Mouse (Mus musculus): ENCODE results near the gene Lrrc46. TPM values are rescaled to one million over a fixed set of nuclear protein-coding genes. Genes with fewer than 3 reads are reported as not detected.
A peak's percentile ranks its signal among the peaks of the same experiment; 100 is the strongest.

Gene Lrrc46
- polyA plus RNA-seq, 1 experiment from 2014 or later, result 0.17 TPM

GRCm38 (mm10) chr11:97050944-97051586, 9.9 kb upstream of the Lrrc46 start:
- Histone ChIP-seq H3K27ac (ENCODE audit: low read depth, low read length) (peak overlapping the region; percentile 91), H3K4me2 (replicated peaks; ENCODE audit: low read depth) (peak overlapping the region; percentile 93), H3K4me1 (replicated peaks; ENCODE audit: control insufficient read depth, insufficient read depth, low read length) (peaks cover 5% of the 10 kb centered on the region; the same call in 1 of the 2 replicates), H3K27me3 (replicated peaks; ENCODE audit: control insufficient read depth, insufficient read depth, low read length) (no peaks in the 10 kb centered on the region), H3K4me3 (ENCODE audit: low read depth, low read length) (peak overlapping the region; percentile 77), H3K36me3 (ENCODE audit: control insufficient read depth, insufficient read depth) (peaks cover 36% of the 10 kb centered on the region), H3K9me3 (ENCODE audit: control insufficient read depth) (no peaks in the 10 kb centered on the region), H3K9ac (ENCODE audit: low read depth, low read length) (peak overlapping the region; percentile 78)
- no peak for ATAC-seq
- WGBS, result 12% methylated on average over 13 of the region's 13 CpGs
- TF ChIP-seq CTCF (IDR thresholded peaks at IDR 0.05; ENCODE audit: low read depth), result no peak

DNA sequence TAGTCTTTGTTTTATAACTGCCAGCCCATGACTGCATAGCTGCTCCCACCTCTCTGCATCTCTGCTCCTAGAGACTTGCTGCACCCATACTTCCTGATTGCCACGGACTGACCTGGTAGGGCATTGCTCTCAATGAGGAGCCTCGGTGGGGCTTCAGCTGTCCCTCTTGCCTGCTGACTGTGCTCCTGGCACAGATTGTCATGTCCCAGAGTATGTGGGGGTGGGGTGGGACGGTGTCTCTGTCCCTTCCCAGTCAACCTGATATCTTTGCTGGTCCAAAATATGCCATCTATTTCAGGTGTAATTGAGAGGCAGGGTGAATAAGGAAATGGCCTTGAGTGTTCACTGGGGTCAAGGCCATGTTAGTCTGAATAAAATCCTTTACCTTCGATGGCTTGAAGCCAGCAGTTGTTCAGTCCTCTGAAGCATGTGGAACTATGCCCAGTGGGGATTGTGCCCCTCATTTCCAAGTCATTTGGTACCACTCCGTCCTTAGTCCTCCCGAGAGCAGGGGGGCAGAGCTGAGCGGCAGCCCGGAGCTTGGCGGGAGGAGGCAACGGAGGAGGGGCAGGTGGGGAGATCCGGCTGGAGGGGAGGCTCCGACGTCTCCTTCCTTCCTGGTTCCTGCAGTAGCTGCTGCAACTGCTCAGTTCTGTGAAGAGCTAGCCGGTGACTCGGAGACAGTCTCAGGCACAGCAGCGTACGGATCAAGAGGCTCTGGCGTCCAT, 9.2 kb upstream of the Lrrc46 start, which contains the start of gene Osbpl7:
Gene Osbpl7, plus strand, starts transcription at position 413 of the 728 bp plus-strand sequence.
- Histone ChIP-seq H3K9ac (ENCODE audit: low read depth, low read length) (peak within 1 kb of the TSS; percentile 78), H3K36me3 (ENCODE audit: control insufficient read depth, insufficient read depth) (peaks cover 32% of the 10 kb centered on the region), H3K4me1 (replicated peaks; ENCODE audit: control insufficient read depth, insufficient read depth, low read length) (peaks cover 5% of the 10 kb centered on the region; the same call in 1 of the 2 replicates), H3K4me3 (ENCODE audit: low read depth, low read length) (peak within 1 kb of the TSS; percentile 77), H3K9me3 (ENCODE audit: control insufficient read depth) (no peaks in the 10 kb centered on the region), H3K4me2 (replicated peaks; ENCODE audit: low read depth) (peak within 1 kb of the TSS; percentile 93), H3K27ac (ENCODE audit: low read depth, low read length) (peak within 1 kb of the TSS; percentile 91), H3K27me3 (replicated peaks; ENCODE audit: control insufficient read depth, insufficient read depth, low read length) (no peaks in the 10 kb centered on the region)
- peak; percentile 63 for TF ChIP-seq CTCF (IDR thresholded peaks at IDR 0.05; ENCODE audit: low read depth)
- peak; percentile 34 for ATAC-seq
- 3% methylated on average over 18 of the region's 18 CpGs for WGBS

DNA sequence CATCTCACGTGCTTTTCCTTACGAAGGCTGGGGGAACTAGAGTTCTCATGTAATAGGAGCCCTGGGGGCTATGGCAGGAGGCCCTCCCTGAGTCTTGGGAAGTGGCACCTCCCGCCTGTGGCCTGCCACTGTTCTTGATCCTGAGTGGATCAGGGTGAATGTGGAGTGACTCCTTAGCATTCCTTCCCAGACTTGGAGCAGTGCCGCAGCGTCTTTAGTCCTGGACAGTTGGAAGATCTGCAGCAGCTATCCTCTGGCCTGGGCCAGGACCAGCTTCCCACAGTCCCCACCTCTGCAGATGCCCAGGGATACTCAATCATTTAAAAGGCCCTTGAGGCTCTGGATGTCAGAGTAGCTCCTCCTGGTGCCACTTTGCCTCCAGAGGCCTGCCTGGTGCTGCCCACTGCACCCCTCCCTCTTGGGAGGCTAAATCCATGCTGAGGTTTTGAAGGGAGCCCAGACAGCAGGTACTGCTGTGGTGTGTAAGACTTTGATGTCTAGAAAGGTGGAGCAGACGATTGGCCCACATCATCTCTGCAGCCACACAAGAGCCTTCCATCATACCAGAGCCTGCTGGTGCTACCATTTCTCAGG, 8.4 kb upstream of the Lrrc46 start:
- peaks cover 27% of the 10 kb centered on the region for H3K36me3 ChIP-seq (ENCODE audit: control insufficient read depth, insufficient read depth)
- H3K9ac ChIP-seq (ENCODE audit: low read depth, low read length), result no peak overlapping the region
- H3K4me1 ChIP-seq (replicated peaks; ENCODE audit: control insufficient read depth, insufficient read depth, low read length), result peaks cover 5% of the 10 kb centered on the region; the same call in 1 of the 2 replicates
- no peaks in the 10 kb centered on the region for H3K9me3 ChIP-seq (ENCODE audit: control insufficient read depth)
- H3K4me3 ChIP-seq (ENCODE audit: low read depth, low read length), result no peak overlapping the region
- no peak for TF ChIP-seq CTCF (IDR thresholded peaks at IDR 0.05; ENCODE audit: low read depth)
- 80% methylated on average over 6 of the region's 6 CpGs for WGBS
- H3K4me2 ChIP-seq (replicated peaks; ENCODE audit: low read depth), result no peak overlapping the region
- ATAC-seq, result no peak
- H3K27ac ChIP-seq (ENCODE audit: low read depth, low read length), result no peak overlapping the region; the same call in 1 of the 2 replicates
- H3K27me3 ChIP-seq (replicated peaks; ENCODE audit: control insufficient read depth, insufficient read depth, low read length), result no peaks in the 10 kb centered on the region

GRCm38 (mm10) chr11:97048090-97048650, 7.0 kb upstream of the Lrrc46 start:
- Histone ChIP-seq H3K4me2 (replicated peaks; ENCODE audit: low read depth) (no peak overlapping the region), H3K9ac (ENCODE audit: low read depth, low read length) (no peak overlapping the region), H3K27ac (ENCODE audit: low read depth, low read length) (no peak overlapping the region), H3K36me3 (ENCODE audit: control insufficient read depth, insufficient read depth) (peaks cover 19% of the 10 kb centered on the region; the same call in 1 of the 2 replicates), H3K27me3 (replicated peaks; ENCODE audit: control insufficient read depth, insufficient read depth, low read length) (no peaks in the 10 kb centered on the region), H3K4me1 (replicated peaks; ENCODE audit: control insufficient read depth, insufficient read depth, low read length) (peaks cover 5% of the 10 kb centered on the region; the same call in 1 of the 2 replicates), H3K9me3 (ENCODE audit: control insufficient read depth) (no peaks in the 10 kb centered on the region), H3K4me3 (ENCODE audit: low read depth, low read length) (no peak overlapping the region)
- no peak for ATAC-seq
- no peak for TF ChIP-seq CTCF (IDR thresholded peaks at IDR 0.05; ENCODE audit: low read depth)
- 74% methylated on average over 8 of the region's 8 CpGs for WGBS

- H3K27me3 ChIP-seq (replicated peaks; ENCODE audit: control insufficient read depth, insufficient read depth, low read length), result no peaks in the 10 kb centered on the region
- H3K36me3 ChIP-seq (ENCODE audit: control insufficient read depth, insufficient read depth), result peaks cover 19% of the 10 kb centered on the region; the same call in 1 of the 2 replicates
- 85% methylated on average over 7 of the region's 7 CpGs for WGBS
- ATAC-seq, result no peak
- no peak overlapping the region for H3K4me3 ChIP-seq (ENCODE audit: low read depth, low read length)
- peak; percentile 54 for TF ChIP-seq CTCF (IDR thresholded peaks at IDR 0.05; ENCODE audit: low read depth)
- 0 out of 2 replicates have a peak, but pooled peaks cover 3% of the 10 kb centered on the region for H3K4me1 ChIP-seq (replicated peaks; ENCODE audit: control insufficient read depth, insufficient read depth, low read length)
- no peak overlapping the region for H3K4me2 ChIP-seq (replicated peaks; ENCODE audit: low read depth)
- no peaks in the 10 kb centered on the region for H3K9me3 ChIP-seq (ENCODE audit: control insufficient read depth)
- H3K9ac ChIP-seq (ENCODE audit: low read depth, low read length), result no peak overlapping the region
- no peak overlapping the region for H3K27ac ChIP-seq (ENCODE audit: low read depth, low read length)
Observed at GRCm38 (mm10) chr11:97045861-97046260, 4.7 kb upstream of the Lrrc46 start.

DNA sequence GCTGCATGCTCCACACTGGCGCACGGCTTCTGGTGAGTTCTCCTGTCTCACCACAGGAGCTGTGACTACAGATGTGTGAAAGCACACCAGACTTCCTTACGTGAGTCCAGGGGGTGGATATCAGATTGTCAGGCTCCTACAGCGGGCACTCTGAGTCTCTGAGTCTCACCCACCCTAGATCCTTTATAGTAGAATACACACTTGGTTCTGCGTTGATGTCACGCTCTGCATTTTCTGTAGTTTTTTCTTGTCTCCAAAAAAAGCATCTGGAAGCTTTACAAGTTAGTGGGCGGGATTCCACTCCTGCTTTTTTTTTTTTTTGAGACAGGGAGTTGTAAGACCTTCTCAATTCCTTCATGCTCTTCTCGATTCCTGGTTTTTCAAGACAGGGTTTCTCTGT, 3.7 kb upstream of the Lrrc46 start:
- 94% methylated on average over 8 of the region's 8 CpGs for WGBS
- H3K4me1 ChIP-seq (replicated peaks; ENCODE audit: control insufficient read depth, insufficient read depth, low read length), result 0 out of 2 replicates have a peak, but pooled peaks cover 3% of the 10 kb centered on the region
- H3K27ac ChIP-seq (ENCODE audit: low read depth, low read length), result no peak overlapping the region
- no peak overlapping the region for H3K4me2 ChIP-seq (replicated peaks; ENCODE audit: low read depth)
- no peak for TF ChIP-seq CTCF (IDR thresholded peaks at IDR 0.05; ENCODE audit: low read depth)
- H3K9me3 ChIP-seq (ENCODE audit: control insufficient read depth), result no peaks in the 10 kb centered on the region
- ATAC-seq, result no peak
- no peaks in the 10 kb centered on the region for H3K27me3 ChIP-seq (replicated peaks; ENCODE audit: control insufficient read depth, insufficient read depth, low read length)
- no peak overlapping the region for H3K4me3 ChIP-seq (ENCODE audit: low read depth, low read length)
- no peak overlapping the region for H3K9ac ChIP-seq (ENCODE audit: low read depth, low read length)
- H3K36me3 ChIP-seq (ENCODE audit: control insufficient read depth, insufficient read depth), result peaks cover 19% of the 10 kb centered on the region; the same call in 1 of the 2 replicates
